Mouse (Mus musculus): Measurements from ENCODE around the gene Efna2. TPM values are rescaled to one million over a fixed set of nuclear protein-coding genes. Genes with fewer than 3 reads are reported as not detected.

Efna2 gene
- polyA plus RNA-seq, 1 experiment, result 8.5 TPM

DNA sequence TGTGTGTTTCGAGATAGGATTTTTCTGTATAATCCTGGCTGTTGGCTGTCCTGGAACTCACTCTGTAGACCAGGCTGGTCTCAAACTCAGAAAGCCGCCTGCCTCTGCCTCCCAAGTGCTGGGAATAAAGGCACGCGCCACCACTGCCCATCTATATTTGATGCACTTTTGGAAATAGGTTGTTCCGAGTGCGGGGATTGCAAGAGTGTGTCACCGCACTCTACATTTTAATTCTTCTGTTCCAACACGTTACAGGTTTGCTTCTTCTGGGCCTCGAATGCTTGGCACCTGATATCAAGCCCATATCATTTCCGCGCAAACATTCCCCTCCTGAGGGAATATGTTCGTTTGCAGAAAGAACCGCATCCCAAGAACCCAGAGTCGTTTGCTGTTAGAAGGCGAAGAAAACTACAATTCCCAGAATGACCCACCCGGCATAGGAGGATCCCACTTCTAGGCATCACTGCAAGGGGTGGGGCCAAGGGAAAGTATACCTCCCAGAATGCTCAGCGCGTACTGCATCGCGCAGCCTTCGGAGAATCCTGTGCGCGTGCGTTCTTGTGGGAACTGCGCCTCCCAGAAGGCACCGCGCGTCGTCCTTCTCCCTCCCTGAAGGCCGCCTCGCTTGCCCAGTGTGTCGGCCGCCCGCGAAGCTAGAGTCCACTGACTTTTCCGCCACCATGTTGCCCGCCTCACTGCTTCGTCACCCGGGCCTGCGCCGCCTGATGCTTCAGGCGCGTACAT is 37.3 kb upstream of the Efna2 start:
- H3K4me1 ChIP-seq (ENCODE audit: control insufficient read depth, insufficient read depth, low read length), result peaks cover 3% of the 10 kb centered on the region; the same call in 1 of the 2 replicates
- peak overlapping the region; percentile 80 for H3K27ac ChIP-seq (ENCODE audit: insufficient read depth, low read length)
- TF ChIP-seq POLR2A (IDR thresholded peaks at IDR 0.05; ENCODE audit: extremely low read depth, insufficient read depth, low read length) (peak; percentile 94), CTCF (IDR thresholded peaks at IDR 0.05; ENCODE audit: extremely low read depth, insufficient read depth, low read length) (no peak)
- peak overlapping the region; percentile 73 for H3K4me3 ChIP-seq (ENCODE audit: insufficient read depth, low read length)

DNA sequence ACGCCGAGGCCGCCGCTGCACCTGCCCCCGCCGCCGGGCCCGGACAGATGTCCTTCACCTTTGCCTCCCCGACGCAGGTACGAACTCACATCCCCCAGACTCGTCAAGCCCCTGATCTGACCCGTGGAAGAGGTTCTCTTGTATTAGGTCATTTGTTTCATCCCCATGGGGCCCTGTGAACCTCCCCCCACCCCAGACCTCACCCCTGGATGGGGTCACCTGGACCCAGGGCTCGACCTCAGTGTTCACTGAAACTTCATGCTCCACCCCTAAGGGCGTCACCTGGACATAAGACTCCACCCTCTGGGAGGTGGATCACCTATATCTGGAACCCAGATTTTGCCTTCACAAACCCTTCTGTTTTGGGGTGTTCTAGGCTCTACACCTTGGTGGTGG is 36.8 kb upstream of the Efna2 start:
- H3K4me1 ChIP-seq (ENCODE audit: control insufficient read depth, insufficient read depth, low read length), result peaks cover 3% of the 10 kb centered on the region; the same call in 1 of the 2 replicates
- H3K4me3 ChIP-seq (ENCODE audit: insufficient read depth, low read length), result peak overlapping the region; percentile 73
- peak overlapping the region; percentile 80 for H3K27ac ChIP-seq (ENCODE audit: insufficient read depth, low read length)
- no peak for TF ChIP-seq CTCF (IDR thresholded peaks at IDR 0.05; ENCODE audit: extremely low read depth, insufficient read depth, low read length)
- no peak for TF ChIP-seq POLR2A (IDR thresholded peaks at IDR 0.05; ENCODE audit: extremely low read depth, insufficient read depth, low read length)

DNA sequence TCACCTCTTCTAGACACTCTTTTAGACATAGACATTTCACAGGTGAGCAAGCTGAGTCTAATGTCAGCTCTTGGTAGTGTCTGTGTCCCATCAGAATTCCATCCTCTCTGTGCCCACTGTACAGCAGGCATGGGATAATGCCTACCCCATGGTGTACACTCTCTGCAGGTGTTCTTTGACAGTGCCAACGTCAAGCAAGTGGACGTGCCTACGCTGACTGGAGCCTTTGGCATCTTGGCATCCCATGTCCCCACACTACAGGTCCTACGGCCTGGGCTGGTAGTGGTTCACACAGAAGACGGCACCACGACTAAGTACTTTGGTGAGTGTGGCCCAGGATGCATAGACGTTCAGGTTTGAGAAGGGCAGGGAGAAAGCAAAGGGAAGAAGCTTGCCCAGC is 35.6 kb upstream of the Efna2 start:
- H3K4me3 ChIP-seq (ENCODE audit: insufficient read depth, low read length), result no peak overlapping the region
- H3K4me1 ChIP-seq (ENCODE audit: control insufficient read depth, insufficient read depth, low read length), result peaks cover 3% of the 10 kb centered on the region; the same call in 1 of the 2 replicates
- no peak overlapping the region for H3K27ac ChIP-seq (ENCODE audit: insufficient read depth, low read length)
- TF ChIP-seq POLR2A (IDR thresholded peaks at IDR 0.05; ENCODE audit: extremely low read depth, insufficient read depth, low read length) (no peak), CTCF (IDR thresholded peaks at IDR 0.05; ENCODE audit: extremely low read depth, insufficient read depth, low read length) (no peak)

DNA sequence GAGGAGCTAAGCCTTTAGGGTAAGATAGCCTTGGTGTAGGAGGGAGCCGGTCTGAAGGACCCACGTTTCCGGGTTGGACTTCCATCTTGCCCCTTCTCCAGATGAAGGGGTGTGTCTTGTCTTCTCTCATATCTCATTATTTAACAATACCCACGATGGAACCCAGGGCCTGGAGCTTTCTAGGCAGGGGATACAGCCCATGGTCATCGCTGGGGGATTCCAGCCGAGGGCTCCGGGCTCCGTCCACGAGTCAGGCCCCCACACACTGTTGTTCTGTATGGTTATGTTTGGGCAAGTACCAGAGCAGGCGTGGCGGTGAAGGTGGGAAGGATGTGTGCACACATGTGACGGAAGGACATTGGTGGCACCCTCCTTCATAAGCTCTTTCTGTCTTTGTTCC is 35.1 kb upstream of the Efna2 start:
- no peak for TF ChIP-seq POLR2A (IDR thresholded peaks at IDR 0.05; ENCODE audit: extremely low read depth, insufficient read depth, low read length)
- TF ChIP-seq CTCF (IDR thresholded peaks at IDR 0.05; ENCODE audit: extremely low read depth, insufficient read depth, low read length), result no peak

DNA sequence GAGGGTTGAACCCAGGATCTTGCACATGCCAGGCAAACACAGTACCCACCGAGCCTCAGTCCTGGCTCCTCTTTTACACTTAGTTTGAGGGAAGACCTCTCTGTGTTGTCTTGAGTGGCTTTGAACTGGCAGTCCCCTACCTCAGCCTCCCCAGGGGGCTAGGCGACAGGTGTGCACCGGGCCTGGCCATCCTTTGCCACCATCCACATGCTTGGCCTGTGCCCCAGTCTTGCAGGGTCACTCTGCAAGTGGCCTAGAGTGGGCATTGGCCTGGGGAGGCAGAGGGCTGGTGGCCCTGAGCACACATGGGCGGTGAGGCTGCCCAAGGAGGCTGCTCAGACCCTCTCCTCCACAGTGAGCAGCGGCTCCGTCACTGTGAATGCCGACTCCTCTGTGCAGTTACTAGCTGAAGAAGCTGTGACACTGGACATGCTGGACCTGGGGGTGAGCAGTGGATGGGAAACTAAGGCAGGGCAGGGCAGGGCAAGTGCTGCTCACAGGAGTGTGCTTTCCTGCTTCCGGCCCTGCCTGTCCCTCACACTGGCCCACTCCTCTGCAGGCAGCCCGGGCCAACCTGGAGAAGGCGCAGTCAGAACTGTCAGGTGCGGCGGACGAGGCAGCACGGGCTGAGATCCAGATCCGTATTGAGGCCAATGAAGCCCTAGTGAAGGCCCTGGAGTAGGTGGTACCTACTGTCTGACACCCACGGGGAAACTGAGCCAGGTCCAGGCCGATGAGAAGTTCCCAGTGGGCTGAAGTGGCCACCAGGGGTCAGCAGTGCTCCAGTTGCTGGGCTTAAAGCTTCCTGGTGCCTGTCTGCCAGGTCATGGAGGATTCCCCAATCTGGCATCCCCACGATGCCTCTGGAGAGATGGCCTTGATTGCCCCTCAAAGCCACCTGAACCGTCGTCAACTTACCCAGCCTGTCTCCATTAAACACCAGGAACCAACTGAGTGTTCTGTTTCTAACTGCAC is 34.1 kb upstream of the Efna2 start:
- Histone ChIP-seq H3K4me1 (ENCODE audit: control insufficient read depth, insufficient read depth, low read length) (peaks cover 3% of the 10 kb centered on the region; the same call in 1 of the 2 replicates), H3K4me3 (ENCODE audit: insufficient read depth, low read length) (no peak overlapping the region), H3K27ac (ENCODE audit: insufficient read depth, low read length) (no peak overlapping the region)
- TF ChIP-seq CTCF (IDR thresholded peaks at IDR 0.05; ENCODE audit: extremely low read depth, insufficient read depth, low read length), result peak; percentile 63
- no peak for TF ChIP-seq POLR2A (IDR thresholded peaks at IDR 0.05; ENCODE audit: extremely low read depth, insufficient read depth, low read length)

More for the DNA sequence above, 35.1 kb upstream of the Efna2 start:
- H3K4me1 ChIP-seq (ENCODE audit: control insufficient read depth, insufficient read depth, low read length), result peaks cover 3% of the 10 kb centered on the region; the same call in 1 of the 2 replicates
- H3K4me3 ChIP-seq (ENCODE audit: insufficient read depth, low read length), result no peak overlapping the region
- no peak overlapping the region for H3K27ac ChIP-seq (ENCODE audit: insufficient read depth, low read length)

DNA sequence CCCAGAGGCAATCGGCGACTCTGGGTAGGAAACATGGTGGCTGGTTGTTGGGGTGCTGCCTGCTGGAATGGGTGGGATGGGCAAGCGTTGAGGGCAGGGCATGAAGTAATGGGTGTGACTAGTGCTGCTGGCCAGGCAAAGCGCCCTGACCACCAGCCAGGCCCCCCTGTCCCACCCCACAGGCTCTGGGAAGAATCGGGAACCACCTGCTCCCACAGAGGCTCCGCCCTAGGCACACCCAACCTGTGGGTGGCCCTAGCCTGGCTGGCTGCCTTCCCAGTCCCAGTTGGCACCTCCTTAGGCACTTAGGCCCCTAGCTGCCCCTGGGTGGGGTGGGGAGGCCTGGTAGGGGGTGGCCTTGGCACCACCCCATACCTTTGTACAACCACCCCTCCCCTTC is 33.4 kb upstream of the Efna2 start:
- H3K4me1 ChIP-seq (ENCODE audit: control insufficient read depth, insufficient read depth, low read length), result peaks cover 3% of the 10 kb centered on the region; the same call in 1 of the 2 replicates
- H3K27ac ChIP-seq (ENCODE audit: insufficient read depth, low read length), result no peak overlapping the region
- H3K4me3 ChIP-seq (ENCODE audit: insufficient read depth, low read length), result no peak overlapping the region
- TF ChIP-seq POLR2A (IDR thresholded peaks at IDR 0.05; ENCODE audit: extremely low read depth, insufficient read depth, low read length) (0 out of 2 replicates have a peak, but pooled peaks have one; percentile 2), CTCF (IDR thresholded peaks at IDR 0.05; ENCODE audit: extremely low read depth, insufficient read depth, low read length) (no peak)

DNA sequence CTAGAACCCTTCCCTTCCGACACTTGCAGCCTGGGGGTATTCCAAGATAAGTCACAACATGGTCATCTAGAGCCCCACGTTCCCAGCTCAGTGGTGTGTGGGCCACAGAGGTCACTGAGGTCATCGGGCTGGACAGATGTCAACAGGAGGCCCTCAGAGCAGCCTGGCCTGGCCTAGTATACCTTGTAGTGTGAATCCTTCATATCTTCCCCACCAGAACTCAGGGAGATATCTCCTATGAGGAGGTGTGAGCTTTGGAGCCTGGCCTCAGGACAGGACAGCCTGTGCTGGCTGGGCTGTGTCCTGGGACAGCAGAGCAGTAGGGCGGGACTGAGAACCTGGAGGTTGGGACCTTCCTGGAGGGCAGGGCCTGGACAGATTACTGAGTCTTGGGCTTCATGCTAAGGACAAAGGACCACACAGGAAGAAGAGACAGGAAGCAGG is 32.7 kb upstream of the Efna2 start:
- peak overlapping the region; percentile 30; the same call in 1 of the 2 replicates for H3K27ac ChIP-seq (ENCODE audit: insufficient read depth, low read length)
- TF ChIP-seq CTCF (IDR thresholded peaks at IDR 0.05; ENCODE audit: extremely low read depth, insufficient read depth, low read length), result no peak
- no peak for TF ChIP-seq POLR2A (IDR thresholded peaks at IDR 0.05; ENCODE audit: extremely low read depth, insufficient read depth, low read length)
- no peak overlapping the region for H3K4me3 ChIP-seq (ENCODE audit: insufficient read depth, low read length)
- H3K4me1 ChIP-seq (ENCODE audit: control insufficient read depth, insufficient read depth, low read length), result peaks cover 3% of the 10 kb centered on the region; the same call in 1 of the 2 replicates

DNA sequence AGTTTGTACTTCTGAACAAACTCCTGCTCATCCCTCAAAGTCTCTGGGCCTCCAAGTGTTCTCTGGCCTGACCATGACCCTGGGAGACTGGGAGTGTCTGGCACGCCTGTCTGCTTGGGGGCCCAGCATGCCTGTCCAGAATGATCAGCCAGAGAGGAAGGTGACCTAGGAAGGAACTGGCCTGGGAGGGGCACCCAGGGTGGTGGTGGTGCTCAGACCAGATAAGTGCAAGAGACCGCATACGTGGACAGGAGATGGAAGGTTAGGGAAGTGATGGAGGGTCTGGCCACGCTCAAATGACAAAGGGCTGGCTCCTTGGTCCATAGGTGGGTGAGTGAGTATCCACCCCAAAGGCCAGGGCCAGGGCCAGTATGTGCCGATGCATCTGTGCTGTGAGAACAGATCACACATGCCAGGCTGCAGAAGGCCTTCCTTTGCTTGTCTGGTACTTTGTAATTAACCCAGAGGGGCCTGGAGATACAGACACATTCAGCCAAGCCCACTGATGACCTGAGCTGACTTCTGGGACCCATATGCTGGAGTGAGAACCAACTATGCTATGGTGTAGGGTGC is 32.0 kb upstream of the Efna2 start:
- TF ChIP-seq CTCF (IDR thresholded peaks at IDR 0.05; ENCODE audit: extremely low read depth, insufficient read depth, low read length) (no peak), POLR2A (IDR thresholded peaks at IDR 0.05; ENCODE audit: extremely low read depth, insufficient read depth, low read length) (no peak)
- Histone ChIP-seq H3K27ac (ENCODE audit: insufficient read depth, low read length) (peak overlapping the region; percentile 4), H3K4me1 (ENCODE audit: control insufficient read depth, insufficient read depth, low read length) (peaks cover 3% of the 10 kb centered on the region; the same call in 1 of the 2 replicates), H3K4me3 (ENCODE audit: insufficient read depth, low read length) (peak overlapping the region; percentile 86; the same call in 1 of the 2 replicates)
